In genomic region chr13:30034540-30034939, GRCm38 (mm10) we compare ENCODE assay signal across 25 mouse cellular contexts. TPM values are rescaled to one million over a fixed set of nuclear protein-coding genes. Genes with fewer than 3 reads are reported as not detected.
DNase-seq lines count a peak whose midpoint lies in the region; ATAC-seq lines count a peak whose summit lies in the region.
"Had no signal": no experiment of that assay in that cellular context is flagged by ENCODE, and none has a peak within 500 bp of the region (broad histone marks: within the 10 kb centered on the region; RNA-seq: fewer than 3 reads in every experiment).

No protein-coding gene starts in this region.

- WGBS in forebrain, embryonic 16.5 days: 95% methylated on average over 5 of the region's 5 CpGs

- H3K27ac ChIP-seq in forebrain, embryonic 16.5 days (ENCODE audit: low read length): no peak overlapping the region
- H3K27ac ChIP-seq: embryonic facial prominence, embryonic 12.5 days; embryonic facial prominence, embryonic 15.5 days; forebrain, embryonic 15.5 days; heart, embryonic 10.5 days; heart, embryonic 13.5 days; hindbrain, embryonic 14.5 days; hindbrain, postnatal 0 days; intestine, embryonic 15.5 days had no signal

- DNase-seq in B cell, adult 2 months: no peak
- no peak for DNase-seq in lung, postnatal 14 days
- DNase-seq: adrenal gland, adult 2 months; adrenal gland, postnatal 14 days; cerebellum, adult 18-20 months; cerebellum, adult 9-10 months; cerebellum, postnatal 14 days; gastrocnemius, postnatal 10 days; gastrocnemius, postnatal 36 days; heart, adult 18-20 months; heart, postnatal 14 days; heart, postnatal 4 days; kidney, adult 11 months had no signal

- no peak overlapping the region for H3K4me2 ChIP-seq in forebrain, embryonic 16.5 days (ENCODE audit: low read length)
- H3K4me2 ChIP-seq: embryonic facial prominence, embryonic 12.5 days; embryonic facial prominence, embryonic 15.5 days; forebrain, embryonic 15.5 days; heart, embryonic 13.5 days; hindbrain, embryonic 14.5 days; intestine, embryonic 15.5 days had no signal

- H3K36me3 ChIP-seq in forebrain, embryonic 16.5 days (ENCODE audit: control insufficient read depth, insufficient read depth): no peaks in the 10 kb centered on the region
- H3K36me3 ChIP-seq: embryonic facial prominence, embryonic 12.5 days; embryonic facial prominence, embryonic 15.5 days; forebrain, embryonic 15.5 days; heart, embryonic 10.5 days; heart, embryonic 13.5 days; intestine, embryonic 15.5 days had no signal

- H3K4me3 ChIP-seq in forebrain, embryonic 16.5 days (replicated peaks; ENCODE audit: low read length): no peak overlapping the region
- H3K4me3 ChIP-seq: embryonic facial prominence, embryonic 12.5 days; embryonic facial prominence, embryonic 15.5 days; forebrain, embryonic 15.5 days; heart, embryonic 10.5 days; heart, embryonic 13.5 days; intestine, embryonic 15.5 days had no signal

- no peaks in the 10 kb centered on the region for H3K4me1 ChIP-seq in forebrain, embryonic 16.5 days (replicated peaks; ENCODE audit: control insufficient read depth, insufficient read depth, low read length)
- H3K4me1 ChIP-seq: embryonic facial prominence, embryonic 12.5 days; embryonic facial prominence, embryonic 15.5 days; forebrain, embryonic 15.5 days; heart, embryonic 10.5 days had no signal

- no peak overlapping the region for H3K9ac ChIP-seq in forebrain, embryonic 16.5 days (replicated peaks; ENCODE audit: low read depth, low read length)
- H3K9ac ChIP-seq: embryonic facial prominence, embryonic 12.5 days; embryonic facial prominence, embryonic 15.5 days; forebrain, embryonic 15.5 days; heart, embryonic 13.5 days; hindbrain, embryonic 14.5 days; intestine, embryonic 15.5 days had no signal

- peak; percentile 57 for ATAC-seq in CD4-positive, CD25-positive, alpha-beta regulatory T cell, adult 4 months
- ATAC-seq in granulocyte monocyte progenitor cell, adult 5-6 weeks (replicated peaks; ENCODE audit: poor library complexity, severe bottlenecking): peak; percentile 84
- peak; percentile 84 for ATAC-seq in megakaryocyte, adult 5-6 weeks (ENCODE audit: poor library complexity, severe bottlenecking)
- ATAC-seq in forebrain, embryonic 16.5 days: no peak
- ATAC-seq: forebrain, embryonic 15.5 days; hindbrain, postnatal 0 days; intestine, embryonic 15.5 days had no signal

- peaks cover 2% of the 10 kb centered on the region; the same call in 1 of the 2 replicates for H3K9me3 ChIP-seq in forebrain, embryonic 16.5 days (ENCODE audit: control insufficient read depth, low read length)
- H3K9me3 ChIP-seq: embryonic facial prominence, embryonic 12.5 days; embryonic facial prominence, embryonic 15.5 days; forebrain, embryonic 15.5 days; heart, embryonic 10.5 days; heart, embryonic 13.5 days; intestine, embryonic 15.5 days had no signal

- no peaks in the 10 kb centered on the region for H3K27me3 ChIP-seq in forebrain, embryonic 16.5 days (replicated peaks; ENCODE audit: control insufficient read depth, insufficient read depth, low read length)
- H3K27me3 ChIP-seq: embryonic facial prominence, embryonic 12.5 days; embryonic facial prominence, embryonic 15.5 days; forebrain, embryonic 15.5 days; heart, embryonic 13.5 days; intestine, embryonic 15.5 days had no signal

RNA-seq across cellular contexts. Expression of gene E2f3, which starts 48.7 kb away (rescaled TPM):
- polyA plus RNA-seq in CD4-positive, CD25-positive, alpha-beta regulatory T cell, adult 4 months (2017; shearing (Covaris generic)): 1 to 10 TPM; 2.8 to 3.8 TPM
- 19.8 and 22.6 TPM in 2 replicates for total RNA-seq in granulocyte monocyte progenitor cell, adult 5-6 weeks (2014; fragmentation: Nextera tagmentation)
- 8.7 and 11.2 TPM in 2 replicates for total RNA-seq in granulocyte monocyte progenitor cell, adult 5-6 weeks (2017)
- total RNA-seq in megakaryocyte, adult 5-6 weeks (2015): 7.3 and 7.5 TPM in 2 replicates
- total RNA-seq in megakaryocyte, adult 5-6 weeks (2017): 5.4 TPM in 2 replicates
- 6.9 and 7.3 TPM in 2 replicates for polyA plus RNA-seq in forebrain, embryonic 16.5 days (2015; fragmentation: Nextera tagmentation; extraction: Ambion mirVana)
